Mouse (Mus musculus) intestine, postnatal 0 days (tissue): ENCODE data around the gene Slc10a1. TPM values are rescaled to one million over a fixed set of nuclear protein-coding genes. Genes with fewer than 3 reads are reported as not detected.

ENCODE experiments used
- ATAC-seq: fragments of 200-750 bp; cut with Nextera tagmentation; 2 replicates; pipeline ENCODE4 v1.8.0; 2017; ENCODE audit warnings: mild to moderate bottlenecking, moderate TSS enrichment, moderate library complexity
- H3K27ac ChIP-seq: fragments of 300-500 bp; sonication (generic); 2 replicates; pipeline ENCODE4 v1.5.1; 2014; ENCODE audit warnings: mild to moderate bottlenecking, low read depth, low read length, moderate library complexity
- H3K27me3 ChIP-seq: fragments of 300-500 bp; sonication (generic); replicated peaks from 2 replicates; pipeline ENCODE4 v1.6.1; 2014; ENCODE audit warnings: low read length, mixed read lengths; ENCODE audit not compliant: control insufficient read depth, insufficient read depth
- H3K36me3 ChIP-seq: fragments of 300-500 bp; sonication (generic); 2 replicates; pipeline ENCODE4 v1.6.1; 2014; ENCODE audit warnings: mild to moderate bottlenecking, moderate library complexity; ENCODE audit not compliant: control insufficient read depth, insufficient read depth
- H3K4me1 ChIP-seq: fragments of 300-500 bp; sonication (generic); replicated peaks from 2 replicates; pipeline ENCODE4 v1.6.1; 2014; ENCODE audit warnings: antibody characterized with exemption, low read length, mixed read lengths; ENCODE audit not compliant: control insufficient read depth, insufficient read depth
- H3K4me2 ChIP-seq: fragments of 300-500 bp; sonication (generic); replicated peaks from 2 replicates; pipeline ENCODE4 v1.6.1; 2014; ENCODE audit warnings: low read depth, mild to moderate bottlenecking, moderate library complexity
- H3K4me3 ChIP-seq: fragments of 300-500 bp; sonication (generic); 2 replicates; pipeline ENCODE4 v1.5.1; 2014; ENCODE audit warnings: low read depth, low read length
- H3K9ac ChIP-seq: fragments of 300-500 bp; sonication (generic); 2 replicates; pipeline ENCODE4 v1.6.1; 2014; ENCODE audit warnings: mild to moderate bottlenecking, low read depth, low read length
- H3K9me3 ChIP-seq: fragments of 300-500 bp; sonication (generic); 2 replicates; pipeline ENCODE4 v1.6.1; 2016; ENCODE audit warnings: mixed run types; ENCODE audit not compliant: control insufficient read depth
- CTCF ChIP-seq: sonication (generic); IDR thresholded peaks from 2 replicates; pipeline ENCODE4 v1.5.1; 2016; ENCODE audit warnings: low read depth, mild to moderate bottlenecking, control low read depth, antibody characterized with exemption, moderate library complexity
- WGBS: fragments of 180-500 bp; shearing (Covaris S2); extraction: QIAGEN DNeasy Blood & Tissue Kit; methylation state at CpG from one replicate; pipeline ENCODE4 v1.1.7; 2014; 5-methylcytosine and 5-hydroxymethylcytosine counted together
- polyA plus RNA-seq: library from polyadenylated mRNA; unstranded; fragments of >200 nt; fragmentation: Nextera tagmentation; extraction: Ambion mirVana; gene quantifications from 2 replicates; pipeline ENCODE4 v1.2.1, GENCODE M21; 2015

Slc10a1 gene
- polyA plus RNA-seq, 1 experiment from 2014 or later = 0.56 TPM

- H3K27ac ChIP-seq = peak overlapping the region; percentile 81
- H3K36me3 ChIP-seq = no peaks in the 10 kb centered on the region
- ATAC-seq = peak; percentile 34
- 0 out of 2 replicates have a peak overlapping the region, but pooled peaks have one; percentile 13 for H3K4me2 ChIP-seq
- no peak for TF ChIP-seq CTCF
- H3K4me3 ChIP-seq = no peak overlapping the region
- WGBS = 42% methylated on average over 3 of the region's 3 CpGs
- no peaks in the 10 kb centered on the region for H3K27me3 ChIP-seq
- no peaks in the 10 kb centered on the region for H3K9me3 ChIP-seq
- 0 out of 2 replicates have a peak, but pooled peaks cover 5% of the 10 kb centered on the region for H3K4me1 ChIP-seq
- no peak overlapping the region for H3K9ac ChIP-seq
Measured at GRCm38 (mm10) chr12:80928881-80929280, 39.6 kb downstream of the Slc10a1 start.

GRCm38 (mm10) chr12:80927518-80927917, 41.0 kb downstream of the Slc10a1 start:
- no peak for ATAC-seq
- Histone ChIP-seq H3K9me3 (no peaks in the 10 kb centered on the region), H3K36me3 (no peaks in the 10 kb centered on the region), H3K27me3 (no peaks in the 10 kb centered on the region), H3K4me3 (no peak overlapping the region), H3K4me1 (0 out of 2 replicates have a peak, but pooled peaks cover 5% of the 10 kb centered on the region), H3K4me2 (no peak overlapping the region), H3K9ac (no peak overlapping the region), H3K27ac (no peak overlapping the region)
- WGBS = 80% methylated on average over 1 of the region's 1 CpGs
- 0 out of 2 replicates have a peak, but pooled peaks have one; percentile 8 for TF ChIP-seq CTCF

GRCm38 (mm10) chr12:80926550-80926949, 42.0 kb downstream of the Slc10a1 start:
- Histone ChIP-seq H3K4me2 (no peak overlapping the region), H3K27ac (peak overlapping the region; percentile 35; the same call in 1 of the 2 replicates), H3K36me3 (no peaks in the 10 kb centered on the region), H3K4me1 (0 out of 2 replicates have a peak, but pooled peaks cover 5% of the 10 kb centered on the region), H3K9ac (no peak overlapping the region), H3K27me3 (no peaks in the 10 kb centered on the region), H3K9me3 (no peaks in the 10 kb centered on the region), H3K4me3 (no peak overlapping the region)
- ATAC-seq = peak; percentile 51; the same call in 1 of the 2 replicates
- 48% methylated on average over 4 of the region's 4 CpGs for WGBS
- TF ChIP-seq CTCF = no peak

GRCm38 (mm10) chr12:80925919-80926318, 42.6 kb downstream of the Slc10a1 start:
- no peak for ATAC-seq
- peak overlapping the region; percentile 41; the same call in 1 of the 2 replicates for H3K27ac ChIP-seq
- WGBS = 41% methylated on average over 7 of the region's 7 CpGs

GRCm38 (mm10) chr12:80924205-80924604, 44.3 kb downstream of the Slc10a1 start:
- no peak overlapping the region for H3K9ac ChIP-seq
- H3K4me2 ChIP-seq = peak overlapping the region; percentile 48; the same call in 1 of the 2 replicates
- WGBS = 33% methylated on average over 3 of the region's 3 CpGs
- no peaks in the 10 kb centered on the region for H3K9me3 ChIP-seq
- peak; percentile 79 for ATAC-seq
- H3K4me1 ChIP-seq = 0 out of 2 replicates have a peak, but pooled peaks cover 1% of the 10 kb centered on the region
- no peak overlapping the region for H3K4me3 ChIP-seq
- H3K27me3 ChIP-seq = no peaks in the 10 kb centered on the region
- TF ChIP-seq CTCF = no peak
- H3K36me3 ChIP-seq = no peaks in the 10 kb centered on the region
- H3K27ac ChIP-seq = peak overlapping the region; percentile 63

More at GRCm38 (mm10) chr12:80925919-80926318, 42.6 kb downstream of the Slc10a1 start:
- Histone ChIP-seq H3K4me3 (no peak overlapping the region), H3K36me3 (no peaks in the 10 kb centered on the region), H3K4me2 (no peak overlapping the region), H3K4me1 (0 out of 2 replicates have a peak, but pooled peaks cover 5% of the 10 kb centered on the region), H3K9me3 (no peaks in the 10 kb centered on the region), H3K27me3 (no peaks in the 10 kb centered on the region), H3K9ac (no peak overlapping the region)
- TF ChIP-seq CTCF = no peak

- Histone ChIP-seq H3K4me1 (no peaks in the 10 kb centered on the region), H3K36me3 (no peaks in the 10 kb centered on the region), H3K27me3 (no peaks in the 10 kb centered on the region), H3K9ac (no peak overlapping the region), H3K4me3 (no peak overlapping the region), H3K27ac (peak overlapping the region; percentile 63), H3K9me3 (no peaks in the 10 kb centered on the region), H3K4me2 (peak overlapping the region; percentile 48)
- 24% methylated on average over 5 of the region's 5 CpGs for WGBS
- ATAC-seq = peak; percentile 52
- TF ChIP-seq CTCF = no peak
Measured at GRCm38 (mm10) chr12:80923602-80924001, 44.9 kb downstream of the Slc10a1 start.
